Mouse (Mus musculus) CH12.LX (cell line): Measurements from ENCODE around the gene Ppp6r1.

Experiments
- CTCF ChIP-seq, 2 experiments: IDR thresholded peaks in 1 of 2; conservative IDR thresholded peaks in 1 of 2; 2 replicates each; pipeline ENCODE4 v1.5.1; 2011 to 2012; ENCODE audit warnings: low read depth in 2 of 2, low read length in 2 of 2, improper control_type of control experiment in 1 of 2, inconsistent platforms in 1 of 2, mild to moderate bottlenecking in 1 of 2, moderate library complexity in 1 of 2
- SMC3 ChIP-seq: IDR thresholded peaks from 2 replicates; pipeline ENCODE4 v1.6.1; 2011; ENCODE audit warnings: low read depth, low read length, improper control_type of control experiment
- ZKSCAN1 ChIP-seq: IDR thresholded peaks from 2 replicates; pipeline ENCODE4 v1.6.1; 2012; ENCODE audit warnings: low read depth, inconsistent platforms, low read length, improper control_type of control experiment, borderline replicate concordance

DNA sequence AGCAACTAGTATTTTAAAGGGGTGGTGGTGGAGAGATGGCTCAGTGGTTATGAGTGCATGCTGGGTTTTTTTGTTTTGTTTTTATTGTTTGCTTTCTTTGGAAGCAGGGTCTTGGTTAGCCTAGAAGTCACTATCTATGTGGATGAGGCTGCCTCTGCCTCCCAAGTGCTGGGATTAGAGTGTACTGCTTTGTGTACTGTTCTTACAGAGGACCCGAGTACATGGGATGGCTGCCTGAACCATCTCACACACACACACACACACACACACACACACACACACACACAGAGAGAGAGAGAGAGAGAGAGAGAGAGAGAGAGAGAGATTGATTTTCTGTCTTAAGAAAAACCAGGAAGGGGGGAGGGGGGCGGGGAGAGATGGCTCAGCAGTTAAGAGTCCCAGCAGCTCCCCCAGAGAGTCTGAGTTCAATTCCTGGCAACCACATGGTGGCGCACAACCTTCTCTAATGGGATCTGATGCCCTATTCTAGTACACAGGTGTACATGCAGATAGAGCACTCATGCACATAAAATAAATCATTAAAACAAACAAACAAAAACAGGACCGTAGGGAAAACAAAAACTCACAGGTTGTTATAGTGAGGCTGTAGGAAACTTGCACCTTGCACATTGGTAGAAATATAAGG, 35.2 kb downstream of the Ppp6r1 start:
- TF ChIP-seq CTCF (conservative IDR thresholded peaks at IDR 0.05 in 1 of 2, IDR thresholded peaks at IDR 0.05 in 1 of 2; ENCODE audit: low read depth in 2 of 2, low read length in 2 of 2) (peak in 1 of 2 experiments; percentile 74; a peak in 2 of 4 replicates), SMC3 (peak; percentile 66), ZKSCAN1 (no peak)
